Mouse (Mus musculus): Measurements from ENCODE around the gene B3galnt1. TPM values are rescaled to one million over a fixed set of nuclear protein-coding genes. Genes with fewer than 3 reads are reported as not detected.

B3galnt1 gene
- 1 to 10 TPM; 1.8 to 1.9 TPM for total RNA-seq (2021)
- long read RNA-seq, experiment 1, partial matches to known transcripts = 0 of 4 reads
- long read RNA-seq, experiment 1, other reads (novel, unspliced or antisense) = 1 of 4 reads
- long read RNA-seq, experiment 2 = 0 reads

GRCm38 (mm10) chr3:69598261-69599165, at the start of gene B3galnt1:
TSS of gene B3galnt1 (minus strand) at chr3:69598960.
- DNase-seq = peak; percentile 53 to 71

GRCm38 (mm10) chr3:69634521-69634920, 35.8 kb upstream of the B3galnt1 start:
- DNase-seq = no peak

GRCm38 (mm10) chr3:69633706-69634420, 35.1 kb upstream of the B3galnt1 start:
- DNase-seq = peak; percentile 22 to 57

GRCm38 (mm10) chr3:69626963-69627590, 28.3 kb upstream of the B3galnt1 start:
- peak in 1 of 2 experiments; percentile 67 for DNase-seq

GRCm38 (mm10) chr3:69626213-69626962, 27.6 kb upstream of the B3galnt1 start:
- DNase-seq = no peak

- DNase-seq = no peak
Observed at GRCm38 (mm10) chr3:69624182-69624581, 25.4 kb upstream of the B3galnt1 start.

GRCm38 (mm10) chr3:69607909-69608308, 9.1 kb upstream of the B3galnt1 start:
- DNase-seq = no peak

GRCm38 (mm10) chr3:69607468-69607867, 8.7 kb upstream of the B3galnt1 start:
- no peak for DNase-seq

- no peak for DNase-seq
Observed at GRCm38 (mm10) chr3:69606923-69607322, 8.2 kb upstream of the B3galnt1 start.

GRCm38 (mm10) chr3:69599166-69599500, 373 bp upstream of the B3galnt1 start:
- DNase-seq = peak in 1 of 2 experiments; percentile 31

- peak in 1 of 2 experiments; percentile 14 for DNase-seq
Observed at GRCm38 (mm10) chr3:69597816-69598215, 944 bp downstream of the B3galnt1 start.

- no peak for DNase-seq
Observed at GRCm38 (mm10) chr3:69597211-69597610, 1.5 kb downstream of the B3galnt1 start.

- DNase-seq = no peak
Observed at GRCm38 (mm10) chr3:69596116-69596515, 2.6 kb downstream of the B3galnt1 start.

- peak in 1 of 2 experiments; percentile 11 for DNase-seq
Observed at GRCm38 (mm10) chr3:69594071-69594470, 4.7 kb downstream of the B3galnt1 start.

GRCm38 (mm10) chr3:69593426-69593825, 5.3 kb downstream of the B3galnt1 start:
- DNase-seq = no peak

GRCm38 (mm10) chr3:69588101-69588760, 10.5 kb downstream of the B3galnt1 start:
- peak in 1 of 2 experiments; percentile 9 for DNase-seq

- no peak for DNase-seq
Observed at GRCm38 (mm10) chr3:69583798-69584197, 15.0 kb downstream of the B3galnt1 start.

- DNase-seq = no peak
Observed at GRCm38 (mm10) chr3:69578791-69579190, 20.0 kb downstream of the B3galnt1 start.

- DNase-seq = no peak
Observed at GRCm38 (mm10) chr3:69576715-69577114, 22.0 kb downstream of the B3galnt1 start.

- DNase-seq = no peak
Observed at GRCm38 (mm10) chr3:69575577-69575976, 23.2 kb downstream of the B3galnt1 start.

- no peak for DNase-seq
Observed at GRCm38 (mm10) chr3:69572561-69572960, 26.2 kb downstream of the B3galnt1 start.
